Mouse (Mus musculus) olfactory bulb, adult 2 months (tissue): ENCODE measurements at regions not wholly inside any gene's neighbourhood (a gene's known extent, or its start where the extent isn't known, plus 50 kb on each side); places are given as distances from the start of the nearest gene placed in this dataset.

Experiments
- CTCF ChIP-seq: fragments of 200-500 bp; IDR thresholded peaks from 2 replicates; pipeline ENCODE4 v1.5.1; 2012; ENCODE audit warnings: low read depth, mild to moderate bottlenecking, low read length, moderate library complexity; ENCODE audit not compliant: insufficient read depth
- POLR2A ChIP-seq: fragments of 200-500 bp; IDR thresholded peaks from 2 replicates; pipeline ENCODE4 v1.6.1; 2012; ENCODE audit warnings: mild to moderate bottlenecking, low read depth, low read length, moderate library complexity; ENCODE audit not compliant: insufficient read depth

GRCm38 (mm10) chr2:137513895-137514506 lies 397.6 kb upstream of the Jag1 start:
- TF ChIP-seq CTCF (no peak), POLR2A (no peak)
